Mouse (Mus musculus) bone marrow, adult 2 months (tissue): ENCODE data around the gene Nudt9. TPM values are rescaled to one million over a fixed set of nuclear protein-coding genes. Genes with fewer than 3 reads are reported as not detected.

Source experiments
- H3K27ac ChIP-seq: fragments of 200-500 bp; 2 replicates; pipeline ENCODE4 v1.5.1; 2012; ENCODE audit warnings: low read depth, mild to moderate bottlenecking, control low read depth, inconsistent platforms, low read length; ENCODE audit not compliant: control insufficient read depth, poor library complexity, insufficient read depth
- H3K4me1 ChIP-seq: fragments of 200-500 bp; 2 replicates; pipeline ENCODE4 v1.6.1; 2011; ENCODE audit warnings: low read length; ENCODE audit not compliant: control insufficient read depth, insufficient read depth
- H3K4me3 ChIP-seq: fragments of 200-500 bp; replicated peaks from 2 replicates; pipeline ENCODE3; 2011; ENCODE audit warnings: mild to moderate bottlenecking, low read depth, low read length, control low read depth; ENCODE audit not compliant: control insufficient read depth
- CTCF ChIP-seq: fragments of 200-500 bp; IDR thresholded peaks from 2 replicates; pipeline ENCODE4 v1.5.1; 2011; ENCODE audit warnings: low read length, control low read depth; ENCODE audit not compliant: control insufficient read depth, insufficient read depth
- POLR2A ChIP-seq: fragments of 200-500 bp; IDR thresholded peaks from 2 replicates; pipeline ENCODE4 v1.6.1; 2011; ENCODE audit warnings: low read depth, mild to moderate bottlenecking, control low read depth, low read length, borderline replicate concordance; ENCODE audit not compliant: control insufficient read depth
- WGBS: fragments of 180-500 bp; shearing (Covaris S2); methylation state at CpG from one replicate; pipeline ENCODE4 v1.1.7; 2018; 5-methylcytosine and 5-hydroxymethylcytosine counted together
- polyA plus RNA-seq: library from polyadenylated mRNA; stranded (reverse); fragments of >200 nt; gene quantifications from 2 replicates; pipeline ENCODE4 v1.2.4, GENCODE M21; 2011; ENCODE audit warnings: low replicate concordance; ENCODE audit not compliant: missing spikeins, insufficient read depth, insufficient read length

Gene Nudt9
- polyA plus RNA-seq, 1 experiment, result 32.5 TPM

DNA sequence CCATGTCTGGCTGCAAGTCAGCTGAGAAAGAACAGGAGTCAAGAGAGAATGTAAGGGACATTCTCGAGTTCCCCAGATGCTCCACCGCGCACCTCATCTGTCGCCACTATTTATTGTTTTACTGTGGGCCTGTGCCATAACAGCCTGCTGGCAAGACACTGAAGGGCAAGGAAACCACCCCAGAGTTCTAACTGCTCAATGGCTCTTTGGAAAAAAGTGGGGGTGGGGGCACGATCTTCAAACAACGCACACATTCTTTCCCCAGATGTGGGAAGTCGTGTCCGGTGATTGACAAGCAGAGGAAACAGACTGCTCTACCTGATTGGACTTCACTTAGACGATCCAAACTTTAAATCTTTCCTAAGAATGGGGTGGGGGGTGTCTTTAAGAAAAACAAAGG, 65.9 kb downstream of the Nudt9 start:
- no peak overlapping the region for H3K4me3 ChIP-seq
- H3K4me1 ChIP-seq, result no peaks in the 10 kb centered on the region
- H3K27ac ChIP-seq, result no peak overlapping the region
- 11% methylated on average over 9 of the region's 9 CpGs for WGBS
- TF ChIP-seq CTCF (no peak), POLR2A (no peak)

DNA sequence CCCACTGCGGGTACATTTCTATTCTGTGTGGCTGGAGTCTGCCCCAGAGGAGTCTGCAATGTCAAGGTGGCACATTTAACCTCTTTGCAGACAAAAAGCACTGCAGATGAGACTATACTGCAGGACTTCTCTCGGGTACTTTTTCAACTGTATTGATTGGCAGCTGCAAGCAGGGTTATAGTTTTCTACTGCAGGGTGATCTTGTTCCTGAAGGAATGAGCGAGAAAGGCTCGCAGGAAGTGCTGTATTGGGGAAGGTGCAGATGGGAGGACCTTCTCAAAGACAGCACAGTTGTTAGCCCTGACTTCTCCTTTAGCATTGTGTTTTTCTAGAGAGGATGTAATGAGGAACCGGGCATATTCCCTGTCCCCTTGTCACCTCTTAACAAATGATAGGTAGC, 66.4 kb downstream of the Nudt9 start:
- no peaks in the 10 kb centered on the region for H3K4me1 ChIP-seq
- WGBS, result 4% methylated on average over 5 of the region's 5 CpGs
- TF ChIP-seq POLR2A, result no peak
- no peak for TF ChIP-seq CTCF
- no peak overlapping the region for H3K27ac ChIP-seq
- H3K4me3 ChIP-seq, result no peak overlapping the region

GRCm38 (mm10) chr5:104113491-104114172, 67.5 kb downstream of the Nudt9 start, which contains the start of gene Sparcl1:
Gene Sparcl1 (minus strand): TSS chr5:104113733.
- H3K4me1 ChIP-seq, result no peaks in the 10 kb centered on the region
- H3K4me3 ChIP-seq, result no peak within 1 kb of the TSS
- TF ChIP-seq CTCF (no peak), POLR2A (no peak)
- no peak within 1 kb of the TSS for H3K27ac ChIP-seq
- 76% methylated on average over 15 of the region's 15 CpGs for WGBS

Other genes with a start within 250 kb of the Nudt9 start
- gene Klhl8, start 135.0 kb upstream of the Nudt9 start, polyA plus RNA-seq, result 0.95 and 1.5 TPM in 2 replicates
- not detected in 2 replicates for gene Hsd17b13, start 68.9 kb upstream of the Nudt9 start, polyA plus RNA-seq
- gene Hsd17b11, start 24.4 kb upstream of the Nudt9 start, polyA plus RNA-seq, result 13.6 and 36.5 TPM in 2 replicates
- gene Gm17660, start 31.3 kb downstream of the Nudt9 start, polyA plus RNA-seq, result not detected in 2 replicates
- gene Sparcl1, start 67.4 kb downstream of the Nudt9 start, polyA plus RNA-seq, result 3.8 and 4.8 TPM in 2 replicates
- not detected in 2 replicates for gene Dspp, start 124.4 kb downstream of the Nudt9 start, polyA plus RNA-seq
- 1.3 TPM in 1 of 2 replicates, not detected in the other for gene Dmp1, start 156.3 kb downstream of the Nudt9 start, polyA plus RNA-seq